Mouse (Mus musculus) megakaryocyte, embryonic 14.5 days (primary cell): ENCODE results near the gene Inpp5a.

Experiments
- FLI1 ChIP-seq: IDR thresholded peaks from 2 replicates; pipeline ENCODE4 v1.6.1; 2012; ENCODE audit warnings: low read length, inconsistent platforms, mixed read lengths
- GATA1 ChIP-seq: IDR thresholded peaks from 3 replicates; pipeline ENCODE4 v1.6.1; 2012; ENCODE audit warnings: mixed read lengths, low read length, inconsistent platforms, borderline replicate concordance

GRCm38 (mm10) chr7:139587919-139588318 lies 199.0 kb downstream of the Inpp5a start:
- TF ChIP-seq FLI1 (no peak), GATA1 (no peak)
